Comparison of ENCODE assay signal across 14 mouse cellular contexts in genomic region chr11:68213896-68214295, GRCm38 (mm10).
DNase-seq lines count a peak whose midpoint lies in the region; ATAC-seq and TF ChIP-seq lines count a peak whose summit lies in the region.
"Had no signal": no experiment of that assay in that cellular context is flagged by ENCODE, and none has a peak within 500 bp of the region (broad histone marks: within the 10 kb centered on the region; RNA-seq: fewer than 3 reads in every experiment).

No protein-coding gene starts in this region.

- H3K4me2 ChIP-seq in kidney, embryonic 15.5 days: no peak overlapping the region
- H3K4me2 ChIP-seq: heart, embryonic 15.5 days; limb, embryonic 15.5 days; midbrain, embryonic 15.5 days had no signal

- TF ChIP-seq CTCF in kidney, adult 2 months (conservative IDR thresholded peaks at IDR 0.05; ENCODE audit: insufficient read depth, insufficient read length, low read depth, low read length): no peak

- no peak overlapping the region for H3K27ac ChIP-seq in kidney, adult 2 months (ENCODE audit: insufficient read depth, low read depth, low read length)
- no peak overlapping the region for H3K27ac ChIP-seq in kidney, embryonic 15.5 days
- H3K27ac ChIP-seq: heart, embryonic 15.5 days; left cerebral cortex, adult 2 months; limb, embryonic 15.5 days had no signal

- H3K27me3 ChIP-seq in kidney, adult 2 months (replicated peaks; ENCODE audit: control insufficient read depth, insufficient read depth, low read length): no peaks in the 10 kb centered on the region
- H3K27me3 ChIP-seq in kidney, embryonic 15.5 days: no peaks in the 10 kb centered on the region
- no peaks in the 10 kb centered on the region for H3K27me3 ChIP-seq in splenic B cell, adult 2 months (ENCODE audit: control insufficient read depth, insufficient read depth, low read length, poor library complexity, severe bottlenecking)
- H3K27me3 ChIP-seq: heart, embryonic 15.5 days; limb, embryonic 15.5 days; midbrain, embryonic 15.5 days had no signal

- no peak for ATAC-seq in kidney, embryonic 15.5 days (replicated peaks; ENCODE audit: low FRiP score)
- ATAC-seq: intestine, postnatal 0 days had no signal

- DNase-seq in kidney, adult 2 months: peak; percentile 47
- peak; percentile 44 to 45 for DNase-seq in spleen, postnatal 36 days (ENCODE audit: low spot score in 2 of 2)
- no peak for DNase-seq in spleen, postnatal 14 days (ENCODE audit: low spot score in 2 of 2)
- DNase-seq in MN1 (ENCODE audit: low spot score): peak; percentile 61
- peak; percentile 58 for DNase-seq in splenic B cell, adult 2 months (ENCODE audit: low read depth, low spot score)
- no peak for DNase-seq in c-Kit-positive CD71-positive TER-119-positive erythroid progenitor cells, embryonic 14.5 days (ENCODE audit: low spot score)
- DNase-seq: gastrocnemius, postnatal 14 days; right cerebral cortex, postnatal 14 days had no signal

- H3K4me3 ChIP-seq in kidney, adult 2 months (ENCODE audit: insufficient read depth, low read depth, low read length): no peak overlapping the region
- no peak overlapping the region for H3K4me3 ChIP-seq in kidney, embryonic 15.5 days (replicated peaks)
- H3K4me3 ChIP-seq: heart, embryonic 15.5 days; left cerebral cortex, adult 2 months; limb, embryonic 15.5 days; midbrain, embryonic 15.5 days had no signal

- no peaks in the 10 kb centered on the region for H3K9me3 ChIP-seq in kidney, embryonic 15.5 days (replicated peaks)
- H3K9me3 ChIP-seq: heart, embryonic 15.5 days; limb, embryonic 15.5 days; midbrain, embryonic 15.5 days had no signal

- no peak for TF ChIP-seq POLR2A in kidney, adult 2 months (IDR thresholded peaks at IDR 0.05; ENCODE audit: low read depth, low read length)

- H3K4me1 ChIP-seq in kidney, adult 2 months (ENCODE audit: control insufficient read depth, insufficient read depth, low read length): no peaks in the 10 kb centered on the region
- H3K4me1 ChIP-seq in kidney, embryonic 15.5 days: peaks cover 49% of the 10 kb centered on the region

- no peaks in the 10 kb centered on the region for H3K36me3 ChIP-seq in kidney, adult 2 months (ENCODE audit: control insufficient read depth, insufficient read depth, low read length)
- no peaks in the 10 kb centered on the region for H3K36me3 ChIP-seq in kidney, embryonic 15.5 days
- H3K36me3 ChIP-seq in splenic B cell, adult 2 months (ENCODE audit: control insufficient read depth, insufficient read depth, low read length, poor library complexity, severe bottlenecking): no peaks in the 10 kb centered on the region
- H3K36me3 ChIP-seq: limb, embryonic 15.5 days; midbrain, embryonic 15.5 days had no signal

- no peak overlapping the region for H3K9ac ChIP-seq in kidney, embryonic 15.5 days
- H3K9ac ChIP-seq: heart, embryonic 15.5 days; limb, embryonic 15.5 days; midbrain, embryonic 15.5 days had no signal

- WGBS in kidney, adult 2 months: 52% methylated on average over 3 of the region's 3 CpGs
- WGBS in kidney, embryonic 15.5 days: 68% methylated on average over 3 of the region's 3 CpGs

Comparison
In these comparisons a context has a peak if more than half of its experiments do, and no peak if none do; other contexts are left out.
1. DNase-seq: peak in kidney, adult 2 months (single experiment), spleen, postnatal 36 days (2 of 2), MN1 (single experiment) and splenic B cell, adult 2 months (single experiment); none in spleen, postnatal 14 days (0 of 2) and c-Kit-positive CD71-positive TER-119-positive erythroid progenitor cells, embryonic 14.5 days (single experiment).